Mouse (Mus musculus) c-Kit-positive CD71-positive TER-119-positive erythroid progenitor cells, embryonic 14.5 days (primary cell): ENCODE measurements around the gene Saal1.
"Not testable (repeated sequence)": the region's sequence is repeated elsewhere in the genome, so short reads cannot be mapped to it uniquely, and the experiment has no call there.

Experiments
- DNase-seq: peaks from one replicate; pipeline ENCODE4 v3.0.0-alpha.2; 2013; ENCODE audit warnings: low spot score

Saal1 gene

GRCm38 (mm10) chr7:46710390-46710844 is at the start of gene Saal1:
TSS of gene Saal1 (minus strand) at chr7:46710680.
- DNase-seq, result peak; percentile 88

- DNase-seq, result no peak
These were observed 41.0 kb upstream of the Saal1 start, which contains the start of gene Saa2 for GRCm38 (mm10) chr7:46751490-46751889. TSS of gene Saa2 (plus strand) at chr7:46751790.

- DNase-seq, result no peak
These were observed 38.0 kb upstream of the Saal1 start for GRCm38 (mm10) chr7:46748459-46748858.

GRCm38 (mm10) chr7:46746381-46746780 is 35.9 kb upstream of the Saal1 start:
- DNase-seq, result no peak

- DNase-seq, result no peak
These were observed 35.3 kb upstream of the Saal1 start for GRCm38 (mm10) chr7:46745816-46746215.

GRCm38 (mm10) chr7:46742880-46743279 is 32.4 kb upstream of the Saal1 start, which contains the start of gene Saa1:
TSS of gene Saa1 (minus strand) at chr7:46742980.
- not testable (repeated sequence) for DNase-seq

- not testable (repeated sequence) for DNase-seq
These were observed 29.6 kb upstream of the Saal1 start for GRCm38 (mm10) chr7:46740041-46740440.

GRCm38 (mm10) chr7:46738561-46739460 is 28.3 kb upstream of the Saal1 start:
- no peak for DNase-seq

- no peak for DNase-seq
These were observed 24.5 kb upstream of the Saal1 start for GRCm38 (mm10) chr7:46734983-46735382.

GRCm38 (mm10) chr7:46732458-46732857 is 22.0 kb upstream of the Saal1 start, which contains the start of gene Saa4:
TSS of gene Saa4 (minus strand) at chr7:46732603.
- no peak for DNase-seq

- DNase-seq, result no peak
These were observed 17.1 kb upstream of the Saal1 start for GRCm38 (mm10) chr7:46727584-46727983.

GRCm38 (mm10) chr7:46724396-46724795 is 13.9 kb upstream of the Saal1 start:
- DNase-seq, result no peak

- DNase-seq, result no peak
These were observed 13.4 kb upstream of the Saal1 start for GRCm38 (mm10) chr7:46723849-46724248.

- DNase-seq, result no peak
These were observed 12.9 kb upstream of the Saal1 start for GRCm38 (mm10) chr7:46723354-46723753.

GRCm38 (mm10) chr7:46720460-46720859 is 10.0 kb upstream of the Saal1 start:
- no peak for DNase-seq

GRCm38 (mm10) chr7:46719526-46719925 is 9.0 kb upstream of the Saal1 start:
- DNase-seq, result no peak

GRCm38 (mm10) chr7:46718591-46719270 is 8.3 kb upstream of the Saal1 start:
- DNase-seq, result no peak

GRCm38 (mm10) chr7:46716897-46717296 is 6.4 kb upstream of the Saal1 start:
- DNase-seq, result no peak

- DNase-seq, result no peak
These were observed 5.1 kb upstream of the Saal1 start, which contains the start of gene Saa3 for GRCm38 (mm10) chr7:46715600-46715999. TSS of gene Saa3 (minus strand) at chr7:46715700.

- peak; percentile 71 for DNase-seq
These were observed 4.0 kb upstream of the Saal1 start for GRCm38 (mm10) chr7:46714518-46714917.

GRCm38 (mm10) chr7:46712250-46712649 is 1.8 kb upstream of the Saal1 start:
- no peak for DNase-seq

GRCm38 (mm10) chr7:46700521-46701025 is 9.9 kb downstream of the Saal1 start:
- no peak for DNase-seq

GRCm38 (mm10) chr7:46696754-46697153 is 13.7 kb downstream of the Saal1 start:
- DNase-seq, result no peak
